Mouse (Mus musculus) retina, embryonic 14.5 days (tissue): Measurements from ENCODE around the gene Gm13289.
A peak's percentile ranks its signal among the peaks of the same experiment; 100 is the strongest.
"Not testable (repeated sequence)": the region's sequence is repeated elsewhere in the genome, so short reads cannot be mapped to it uniquely, and the experiment has no call there.

Experiments used
- DNase-seq: peaks from one replicate; pipeline ENCODE4 v3.0.0-alpha.2; 2015; ENCODE audit warnings: low spot score

The Gm13289 gene

DNA sequence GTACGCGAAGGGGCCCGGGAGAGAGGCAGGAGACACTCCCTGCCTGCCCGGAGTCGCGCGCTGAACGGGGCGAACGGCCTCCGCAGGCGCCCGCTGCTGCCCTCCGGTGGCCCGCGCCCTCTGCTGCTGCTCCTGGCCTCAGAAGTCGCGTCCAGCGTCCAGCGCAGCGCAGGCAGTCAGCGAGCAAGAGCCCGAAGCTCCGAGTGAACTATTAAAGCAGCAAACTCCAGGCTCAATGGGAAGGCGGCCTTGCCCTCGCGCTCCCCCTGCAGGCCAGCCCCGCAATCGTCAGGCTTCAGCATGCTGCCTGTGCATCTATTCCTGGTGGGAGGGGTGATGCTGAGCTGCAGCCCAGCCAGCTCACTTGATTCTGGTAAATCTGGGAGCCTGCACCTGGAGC, at the start of gene Gm13289:
TSS of gene Gm13289 (plus strand) at position 301 of the 400 bp plus-strand sequence.
- DNase-seq = not testable (repeated sequence)

DNA sequence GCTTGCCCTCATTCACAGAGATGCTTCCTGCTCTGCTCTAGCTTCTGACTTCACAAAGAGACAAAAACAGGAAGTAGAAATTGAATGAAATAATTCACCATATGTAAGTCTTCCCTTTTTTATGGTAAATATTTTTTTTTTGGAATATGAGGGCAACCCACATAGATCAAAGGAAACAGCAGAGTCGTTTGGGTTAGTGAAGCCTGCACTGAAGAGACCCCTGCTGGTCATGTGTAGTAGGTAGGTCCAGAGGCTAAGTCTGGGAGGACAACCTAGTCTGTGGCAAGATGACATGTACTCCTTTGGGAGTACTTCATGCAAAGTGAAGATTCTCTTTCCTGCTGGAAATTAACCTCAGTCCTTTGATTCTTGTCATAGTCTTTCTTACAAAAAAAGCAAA, 49.4 kb upstream of the Gm13289 start:
- peak; percentile 29 for DNase-seq

DNA sequence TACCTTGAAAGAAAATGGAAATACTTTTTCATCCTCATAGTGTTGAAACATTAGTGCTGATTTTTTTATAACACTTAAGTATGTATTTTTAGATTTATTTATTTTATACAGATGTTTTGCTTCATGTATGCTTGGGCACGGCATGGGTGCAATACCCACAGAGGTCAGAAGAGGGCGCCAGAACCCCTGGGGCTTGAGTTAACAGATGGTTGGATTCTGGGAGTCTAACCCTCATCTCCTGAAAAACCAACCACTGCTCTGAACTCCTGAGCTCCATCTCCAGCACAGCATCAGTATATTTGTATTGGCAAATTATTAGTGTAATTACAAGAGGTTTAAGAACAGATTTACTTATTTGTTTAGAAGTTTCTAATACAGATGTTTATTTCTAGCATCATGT, 38.2 kb upstream of the Gm13289 start:
- peak; percentile 77 for DNase-seq

DNA sequence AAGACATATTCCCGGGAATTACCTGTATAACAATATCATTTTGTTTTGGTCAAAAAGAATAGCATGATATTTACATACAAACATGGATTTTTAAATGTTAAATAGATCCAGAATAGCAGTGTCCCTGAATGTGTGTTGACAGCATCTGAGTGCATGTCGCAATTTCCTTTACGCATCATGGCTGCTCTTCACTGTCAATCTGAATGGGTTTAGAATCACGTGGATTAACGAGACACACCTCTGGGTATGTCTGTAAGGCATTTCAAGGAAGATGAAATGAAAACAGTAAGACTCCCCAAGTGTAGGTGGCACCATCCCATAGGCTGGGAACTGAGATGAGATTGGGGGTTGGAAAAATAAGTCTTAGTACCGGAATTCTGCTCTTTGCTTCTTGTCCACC, 37.7 kb upstream of the Gm13289 start:
- DNase-seq = no peak

DNA sequence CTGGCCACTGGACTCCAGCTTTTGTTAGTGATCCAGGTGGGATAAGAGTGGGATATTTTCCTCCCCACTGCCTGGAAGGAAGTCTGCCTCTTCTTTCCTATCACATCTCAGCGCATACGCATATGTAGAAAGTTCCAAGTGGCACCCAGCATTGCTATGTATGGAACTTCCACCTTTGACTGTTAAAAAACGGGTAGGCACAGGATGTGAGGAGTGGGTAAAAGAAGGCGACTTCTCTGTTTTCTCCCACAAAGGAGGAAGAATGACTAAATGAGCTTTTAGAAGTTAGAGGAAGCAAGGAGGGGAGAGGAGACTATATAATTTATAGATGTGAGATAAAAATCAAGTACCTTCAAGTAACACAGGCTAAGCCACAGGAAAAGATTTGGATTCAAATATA, 35.3 kb upstream of the Gm13289 start:
- no peak for DNase-seq

DNA sequence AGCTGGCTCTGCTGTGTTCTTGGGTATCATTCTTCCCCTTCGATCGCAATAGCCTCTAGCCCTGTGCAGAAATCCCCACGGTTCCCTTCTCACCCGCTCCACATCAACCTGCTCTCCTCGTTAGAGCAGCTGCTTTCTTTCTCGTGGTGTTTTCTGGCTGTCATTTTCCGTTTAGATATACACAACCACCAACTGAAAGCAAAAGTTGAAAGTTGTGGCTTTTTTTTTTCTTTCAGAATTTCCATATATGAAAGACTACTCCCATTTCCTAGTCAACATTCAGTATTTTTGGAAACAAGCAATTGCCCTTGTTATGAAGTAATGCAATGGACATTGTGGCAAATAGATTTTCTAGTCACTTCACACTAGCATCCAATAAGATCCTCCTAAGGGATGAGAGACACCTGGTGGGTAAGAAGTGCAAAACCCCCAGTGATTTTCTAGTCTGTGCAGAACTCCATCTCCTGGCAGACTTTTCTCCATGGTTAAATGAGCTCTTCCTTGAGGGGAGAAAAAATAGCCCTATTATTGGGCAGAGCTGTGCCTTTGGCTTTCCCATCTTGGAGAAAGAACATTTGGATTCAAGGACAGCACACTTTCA, 33.9 kb upstream of the Gm13289 start:
- no peak for DNase-seq

DNA sequence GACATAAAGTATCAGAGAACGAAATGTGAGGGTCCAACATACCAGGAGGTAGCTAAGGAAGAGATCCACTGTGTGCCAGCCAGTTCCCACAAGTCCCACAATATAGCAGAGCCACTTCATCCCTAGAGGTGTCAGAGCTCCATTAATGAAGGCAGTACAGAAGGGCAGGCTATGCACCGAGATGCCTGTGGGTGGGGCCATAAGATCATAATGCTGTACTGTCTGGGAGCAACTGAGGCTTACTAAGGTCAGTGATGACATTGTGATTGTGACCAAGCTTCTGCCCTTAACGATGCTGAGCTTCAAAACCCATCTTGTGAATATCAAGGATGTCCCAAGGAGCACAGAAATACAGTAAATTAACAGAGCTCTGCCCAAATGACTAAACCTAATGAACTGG, 32.5 kb upstream of the Gm13289 start:
- no peak for DNase-seq

DNA sequence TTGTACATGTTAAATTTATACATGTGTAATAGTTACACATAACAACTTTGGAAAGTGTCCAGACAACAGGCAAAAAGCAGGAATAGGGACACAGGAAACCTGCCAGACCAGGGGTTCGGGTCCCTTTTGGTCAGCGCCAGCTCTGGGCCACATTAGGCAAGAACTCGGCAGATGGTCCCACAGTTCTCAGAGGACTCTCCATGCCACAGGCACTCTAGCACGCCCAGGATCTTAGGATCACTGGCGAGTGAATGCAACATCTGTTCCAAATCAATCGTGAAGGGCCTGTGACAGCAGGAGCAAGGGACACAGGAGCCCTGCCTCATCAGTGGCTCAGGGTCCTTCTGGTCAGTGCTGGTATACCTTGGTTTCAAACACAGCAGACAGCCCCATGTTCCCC, 26.8 kb upstream of the Gm13289 start:
- DNase-seq = no peak

DNA sequence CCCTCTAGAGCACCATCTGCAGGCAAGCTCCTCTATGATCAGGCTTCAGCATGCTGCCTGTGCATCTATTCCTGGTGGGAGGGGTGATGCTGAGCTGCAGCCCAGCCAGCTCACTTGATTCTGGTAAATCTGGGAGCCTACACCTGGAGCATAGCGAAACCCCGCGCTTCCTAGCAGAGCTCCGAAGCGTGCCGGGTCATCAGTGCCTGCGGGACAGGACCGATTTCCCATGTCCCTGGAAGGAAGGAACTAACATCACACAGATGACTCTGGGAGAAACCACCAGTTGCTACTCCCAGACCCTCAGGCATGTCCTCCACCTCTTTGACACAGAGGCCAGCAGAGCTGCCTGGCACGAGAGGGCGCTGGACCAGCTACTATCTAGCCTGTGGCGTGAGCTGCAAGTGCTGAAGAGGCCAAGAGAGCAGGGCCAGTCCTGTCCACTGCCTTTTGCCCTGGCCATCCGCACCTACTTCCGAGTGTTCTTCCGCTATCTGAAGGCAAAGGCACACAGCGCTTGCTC, 21.8 kb upstream of the Gm13289 start, which contains the start of gene Gm13271:
TSS of gene Gm13271 (plus strand) at position 51 of the 523 bp plus-strand sequence.
- not testable (repeated sequence) for DNase-seq

DNA sequence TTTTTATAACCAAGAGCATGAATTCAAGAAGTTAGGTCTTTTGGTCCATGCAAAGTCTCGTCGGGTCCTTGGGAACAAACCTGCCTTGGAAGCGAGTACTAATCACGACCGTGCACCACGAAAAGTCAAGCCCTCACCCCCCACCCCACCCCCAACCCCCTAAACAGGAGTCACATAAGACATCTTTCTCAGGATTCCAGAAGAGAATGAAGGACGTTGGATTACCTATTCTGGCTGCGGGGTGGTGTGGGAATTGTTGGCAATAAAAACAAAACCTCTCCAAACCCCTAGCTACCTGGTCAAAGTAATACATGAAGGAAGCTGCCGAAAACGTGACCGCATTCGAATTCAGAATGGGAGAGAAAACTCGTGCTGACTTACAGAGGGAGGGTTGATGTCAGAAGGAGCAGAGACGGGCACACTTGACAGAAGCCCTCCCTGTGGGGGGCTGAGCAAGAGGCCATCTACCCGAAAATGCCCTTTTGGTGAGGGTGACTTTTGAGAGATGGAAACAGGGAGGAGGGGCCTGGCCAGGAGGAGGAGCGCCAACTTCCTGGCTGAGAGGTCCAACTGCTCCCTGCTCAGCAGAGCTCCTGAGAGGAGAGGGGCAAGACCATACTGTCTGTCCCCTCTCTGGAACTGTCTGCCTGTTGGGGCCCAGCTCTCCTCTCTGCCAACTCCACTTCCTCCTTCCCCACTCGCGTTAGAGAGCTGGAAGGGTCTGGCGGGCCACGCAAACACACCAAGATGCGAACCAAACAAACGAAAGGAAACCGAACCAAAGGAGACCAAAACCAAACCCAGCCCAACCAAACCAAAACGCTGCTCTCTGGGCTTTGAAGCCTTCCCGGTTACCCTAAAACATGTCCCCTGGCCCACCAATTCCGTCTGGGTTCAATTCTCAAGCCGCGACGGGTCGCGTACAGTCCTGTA, 19.9 kb upstream of the Gm13289 start:
- not testable (repeated sequence) for DNase-seq

DNA sequence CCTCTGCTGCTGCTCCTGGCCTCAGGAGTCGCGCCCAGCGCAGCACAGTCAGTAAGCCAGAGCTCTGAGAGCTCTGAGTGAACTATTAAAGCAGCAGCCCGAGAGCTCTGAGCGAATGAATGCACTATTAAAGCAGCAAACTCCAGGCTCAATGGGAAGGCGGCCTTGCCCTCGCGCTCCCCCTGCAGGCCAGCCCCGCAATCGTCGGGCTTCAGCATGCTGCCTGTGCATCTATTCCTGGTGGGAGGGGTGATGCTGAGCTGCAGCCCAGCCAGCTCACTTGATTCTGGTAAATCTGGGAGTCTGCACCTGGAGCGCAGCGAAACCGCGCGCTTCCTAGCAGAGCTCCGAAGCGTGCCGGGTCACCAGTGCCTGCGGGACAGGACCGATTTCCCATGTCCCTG, 19.1 kb upstream of the Gm13289 start:
- DNase-seq = not testable (repeated sequence)

DNA sequence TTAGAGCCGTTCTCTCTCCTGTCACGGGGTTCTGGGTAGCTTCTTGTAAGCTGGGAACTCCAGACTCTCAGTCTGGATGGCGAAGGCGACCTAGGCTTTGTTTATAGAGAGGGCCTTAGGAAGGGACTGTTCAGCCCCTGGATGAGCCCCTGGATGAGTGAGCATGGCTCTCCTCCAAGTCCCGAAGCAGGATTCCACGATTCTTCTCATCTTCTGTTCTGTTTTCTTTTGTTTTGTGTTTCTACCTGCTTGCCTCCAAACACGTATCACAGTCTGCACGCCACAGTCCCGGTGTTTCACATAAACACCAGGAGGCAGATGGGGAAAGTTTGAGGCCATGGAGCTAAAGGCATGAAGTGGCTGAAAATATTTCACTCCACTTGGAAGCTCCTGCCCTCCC, 18.0 kb upstream of the Gm13289 start:
- not testable (repeated sequence) for DNase-seq

DNA sequence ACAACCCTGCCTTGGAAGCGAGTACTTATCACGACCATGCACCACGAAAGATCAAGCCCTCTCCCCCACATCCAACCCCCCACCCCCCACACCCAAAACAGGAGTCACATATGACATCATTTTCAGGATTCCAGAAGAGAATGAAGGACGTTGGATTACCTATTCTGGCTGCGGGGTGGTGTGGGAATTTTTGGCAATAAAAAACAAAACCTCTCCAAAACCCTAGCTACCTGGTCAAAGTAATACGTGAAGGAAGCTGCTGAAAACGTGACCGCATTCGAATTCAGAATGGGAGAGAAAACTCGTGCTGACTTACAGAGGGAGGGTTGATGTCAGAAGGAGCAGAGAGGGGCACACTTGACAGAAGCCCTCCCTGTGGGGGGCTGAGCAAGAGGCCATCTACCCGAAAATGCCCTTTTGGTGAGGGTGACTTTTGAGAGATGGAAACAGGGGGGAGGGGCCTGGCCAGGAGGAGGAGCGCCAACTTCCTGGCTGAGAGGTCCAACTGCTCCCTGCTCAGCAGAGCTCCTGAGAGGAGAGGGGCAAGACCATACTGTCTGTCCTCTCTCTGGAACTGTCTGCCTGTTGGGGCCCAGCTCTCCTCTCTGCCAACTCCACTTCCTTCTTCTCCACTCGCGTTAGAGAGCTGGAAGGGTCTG, 17.0 kb upstream of the Gm13289 start, which contains the start of gene Gm13283:
TSS of gene Gm13283 (plus strand) at position 510 of the 659 bp plus-strand sequence.
- not testable (repeated sequence) for DNase-seq

DNA sequence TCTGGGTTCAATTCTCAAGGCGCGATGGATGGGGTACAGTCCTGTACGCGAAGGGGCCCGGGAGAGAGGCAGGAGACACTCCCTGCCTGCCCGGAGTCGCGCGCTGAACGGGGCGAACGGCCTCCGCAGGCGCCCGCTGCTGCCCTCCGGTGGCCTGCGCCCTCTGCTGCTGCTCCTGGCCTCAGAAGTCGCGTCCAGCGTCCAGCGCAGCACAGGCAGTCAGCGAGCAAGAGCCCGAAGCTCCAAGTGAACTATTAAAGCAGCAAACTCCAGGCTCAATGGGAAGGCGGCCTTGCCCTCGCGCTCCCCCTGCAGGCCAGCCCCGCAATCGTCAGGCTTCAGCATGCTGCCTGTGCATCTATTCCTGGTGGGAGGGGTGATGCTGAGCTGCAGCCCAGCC, 16.3 kb upstream of the Gm13289 start:
- not testable (repeated sequence) for DNase-seq

DNA sequence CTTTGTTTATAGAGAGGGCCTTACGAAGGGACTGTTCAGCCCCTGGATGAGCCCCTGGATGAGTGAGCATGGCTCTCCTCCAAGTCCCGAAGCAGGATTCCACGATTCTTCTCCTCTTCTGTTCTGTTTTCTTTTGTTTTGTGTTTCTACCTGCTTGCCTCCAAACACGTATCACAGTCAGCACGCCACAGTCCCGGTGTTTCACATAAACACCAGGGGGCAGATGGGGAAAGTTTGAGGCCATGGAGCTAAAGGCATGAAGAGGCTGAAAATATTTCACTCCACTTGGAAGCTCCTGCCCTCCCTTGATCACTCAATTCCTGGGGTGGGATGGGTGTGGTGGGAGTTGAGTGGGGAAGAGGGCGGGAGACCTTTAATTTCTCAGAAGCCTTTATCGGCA, 14.9 kb upstream of the Gm13289 start:
- DNase-seq = not testable (repeated sequence)

DNA sequence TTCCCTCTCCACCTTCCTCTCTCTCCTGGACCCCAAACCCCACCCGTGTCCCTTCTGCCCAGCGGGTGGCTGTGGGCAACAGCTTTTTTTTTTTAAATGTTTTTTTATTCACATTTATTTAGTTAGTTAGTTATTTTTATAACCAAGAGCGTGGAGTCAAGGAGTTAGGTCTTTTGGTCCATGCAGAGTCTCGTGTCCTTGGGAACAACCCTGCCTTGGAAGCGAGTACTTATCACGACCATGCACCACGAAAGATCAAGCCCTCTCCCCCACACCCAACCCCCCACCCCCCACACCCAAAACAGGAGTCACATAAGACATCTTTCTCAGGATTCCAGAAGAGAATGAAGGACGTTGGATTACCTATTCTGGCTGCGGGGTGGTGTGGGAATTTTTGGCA, 14.4 kb upstream of the Gm13289 start:
- DNase-seq = not testable (repeated sequence)

DNA sequence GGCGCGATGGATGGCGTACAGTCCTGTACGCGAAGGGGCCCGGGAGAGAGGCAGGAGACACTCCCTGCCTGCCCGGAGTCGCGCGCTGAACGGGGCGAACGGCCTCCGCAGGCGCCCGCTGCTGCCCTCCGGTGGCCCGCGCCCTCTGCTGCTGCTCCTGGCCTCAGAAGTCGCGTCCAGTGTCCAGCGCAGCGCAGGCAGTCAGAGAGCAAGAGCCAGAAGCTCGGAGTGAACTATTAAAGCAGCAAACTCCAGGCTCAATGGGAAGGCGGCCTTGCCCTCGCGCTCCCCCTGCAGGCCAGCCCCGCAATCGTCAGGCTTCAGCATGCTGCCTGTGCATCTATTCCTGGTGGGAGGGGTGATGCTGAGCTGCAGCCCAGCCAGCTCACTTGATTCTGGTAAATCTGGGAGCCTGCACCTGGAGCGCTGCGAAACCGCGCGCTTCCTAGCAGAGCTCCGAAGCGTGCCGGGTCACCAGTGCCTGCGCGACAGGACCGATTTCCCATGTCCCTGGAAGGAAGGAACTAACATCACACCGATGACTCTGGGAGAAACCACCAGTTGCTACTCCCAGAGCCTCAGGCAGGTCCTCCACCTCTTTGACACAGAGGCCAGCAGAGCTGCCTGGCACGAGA, 13.2 kb upstream of the Gm13289 start:
- peak; percentile 29 for DNase-seq

DNA sequence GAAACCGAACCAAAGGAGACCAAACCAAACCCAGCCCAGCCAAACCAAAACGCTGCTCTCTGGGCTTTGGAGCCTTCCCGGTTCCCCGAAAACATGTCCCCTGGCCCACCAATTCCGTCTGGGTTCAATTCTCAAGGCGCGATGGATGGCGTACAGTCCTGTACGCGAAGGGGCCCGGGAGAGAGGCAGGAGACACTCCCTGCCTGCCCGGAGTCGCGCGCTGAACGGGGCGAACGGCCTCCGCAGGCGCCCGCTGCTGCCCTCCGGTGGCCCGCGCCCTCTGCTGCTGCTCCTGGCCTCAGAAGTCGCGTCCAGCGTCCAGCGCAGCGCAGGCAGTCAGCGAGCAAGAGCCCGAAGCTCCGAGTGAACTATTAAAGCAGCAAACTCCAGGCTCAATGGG, 3.2 kb upstream of the Gm13289 start, which contains the start of gene Gm13290:
TSS of gene Gm13290 (plus strand) at position 301 of the 400 bp plus-strand sequence.
- DNase-seq = not testable (repeated sequence)

DNA sequence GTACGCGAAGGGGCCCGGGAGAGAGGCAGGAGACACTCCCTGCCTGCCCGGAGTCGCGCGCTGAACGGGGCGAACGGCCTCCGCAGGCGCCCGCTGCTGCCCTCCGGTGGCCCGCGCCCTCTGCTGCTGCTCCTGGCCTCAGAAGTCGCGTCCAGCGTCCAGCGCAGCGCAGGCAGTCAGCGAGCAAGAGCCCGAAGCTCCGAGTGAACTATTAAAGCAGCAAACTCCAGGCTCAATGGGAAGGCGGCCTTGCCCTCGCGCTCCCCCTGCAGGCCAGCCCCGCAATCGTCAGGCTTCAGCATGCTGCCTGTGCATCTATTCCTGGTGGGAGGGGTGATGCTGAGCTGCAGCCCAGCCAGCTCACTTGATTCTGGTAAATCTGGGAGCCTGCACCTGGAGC, 2.8 kb downstream of the Gm13289 start, which contains the start of gene Gm13272:
TSS of gene Gm13272 (plus strand) at position 301 of the 400 bp plus-strand sequence.
- DNase-seq = not testable (repeated sequence)

DNA sequence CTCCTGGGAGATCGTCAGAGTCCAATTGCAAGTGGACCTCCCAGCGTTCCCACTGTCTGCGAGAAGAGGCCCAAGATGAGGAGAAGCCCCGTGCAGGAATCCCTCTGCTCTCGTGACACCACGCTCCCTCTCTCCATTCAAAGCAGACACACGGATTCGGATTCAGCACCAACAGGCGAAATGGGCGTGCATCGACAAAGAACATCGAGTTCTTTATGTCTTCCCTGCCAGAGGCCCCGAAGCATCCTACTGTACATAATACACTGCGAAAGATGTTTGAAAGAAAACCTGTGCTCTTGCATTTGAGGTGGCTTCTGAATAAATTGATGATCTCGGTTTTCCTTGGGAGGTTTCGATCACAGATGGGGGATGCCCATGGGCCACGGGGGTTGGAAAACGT, 3.6 kb downstream of the Gm13289 start:
- not testable (repeated sequence) for DNase-seq

DNA sequence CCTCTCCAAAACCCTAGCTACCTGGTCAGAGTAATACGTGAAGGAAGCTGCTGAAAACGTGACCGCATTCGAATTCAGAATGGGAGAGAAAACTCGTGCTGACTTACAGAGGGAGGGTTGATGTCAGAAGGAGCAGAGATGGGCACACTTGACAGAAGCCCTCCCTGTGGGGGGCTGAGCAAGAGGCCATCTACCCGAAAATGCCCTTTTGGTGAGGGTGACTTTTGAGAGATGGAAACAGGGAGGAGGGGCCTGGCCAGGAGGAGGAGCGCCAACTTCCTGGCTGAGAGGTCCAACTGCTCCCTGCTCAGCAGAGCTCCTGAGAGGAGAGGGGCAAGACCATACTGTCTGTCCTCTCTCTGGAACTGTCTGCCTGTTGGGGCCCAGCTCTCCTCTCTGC, 5.1 kb downstream of the Gm13289 start, which contains the start of gene Ifnz:
TSS of gene Ifnz (plus strand) at position 301 of the 400 bp plus-strand sequence.
- DNase-seq = not testable (repeated sequence)
